Mouse (Mus musculus) left cerebral cortex, postnatal 4 days (tissue): ENCODE measurements at regions not wholly inside any gene's neighbourhood (a gene's known extent, or its start where the extent isn't known, plus 50 kb on each side); places are given as distances from the start of the nearest gene placed in this dataset.
A peak's percentile ranks its signal among the peaks of the same experiment; 100 is the strongest.

ENCODE experiments used
- DNase-seq: peaks from one replicate; pipeline ENCODE4 v3.0.0-alpha.2; 2022
- intact Hi-C: fragments of 180-260 bp; cut with DNase I; formaldehyde crosslinking; loops from one replicate; pipeline ENCODE4 v1.15.1; 2025

GRCm38 (mm10) chr11:43370025-43370424 is 56.0 kb downstream of the Pttg1 start:
- no peak for DNase-seq
- intact Hi-C loops, result no loop called here

GRCm38 (mm10) chr11:43368346-43368745 is 57.7 kb downstream of the Pttg1 start:
- DNase-seq, result no peak
- intact Hi-C loops, result no loop called here

DNA sequence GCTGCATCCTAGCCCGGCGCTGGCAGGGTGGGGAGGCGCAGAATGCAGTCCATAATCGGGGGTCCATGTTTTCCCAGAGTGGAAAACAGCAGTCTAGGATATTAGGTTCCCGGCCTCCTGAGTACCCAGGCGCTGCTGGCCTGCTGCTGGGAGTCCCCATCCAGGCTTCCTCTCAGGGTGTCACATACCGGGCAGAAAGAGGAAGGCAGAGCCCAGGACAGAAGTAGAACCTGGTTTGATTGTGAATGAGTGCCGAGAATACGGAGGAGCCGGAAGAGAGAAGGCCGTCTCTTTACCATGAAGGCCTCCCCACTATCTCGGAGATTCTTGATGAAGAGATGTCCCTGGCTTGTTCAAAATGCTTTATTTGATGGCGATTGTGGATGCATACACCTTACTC is 64.2 kb downstream of the Pttg1 start:
- intact Hi-C loops, result no loop called here

DNA sequence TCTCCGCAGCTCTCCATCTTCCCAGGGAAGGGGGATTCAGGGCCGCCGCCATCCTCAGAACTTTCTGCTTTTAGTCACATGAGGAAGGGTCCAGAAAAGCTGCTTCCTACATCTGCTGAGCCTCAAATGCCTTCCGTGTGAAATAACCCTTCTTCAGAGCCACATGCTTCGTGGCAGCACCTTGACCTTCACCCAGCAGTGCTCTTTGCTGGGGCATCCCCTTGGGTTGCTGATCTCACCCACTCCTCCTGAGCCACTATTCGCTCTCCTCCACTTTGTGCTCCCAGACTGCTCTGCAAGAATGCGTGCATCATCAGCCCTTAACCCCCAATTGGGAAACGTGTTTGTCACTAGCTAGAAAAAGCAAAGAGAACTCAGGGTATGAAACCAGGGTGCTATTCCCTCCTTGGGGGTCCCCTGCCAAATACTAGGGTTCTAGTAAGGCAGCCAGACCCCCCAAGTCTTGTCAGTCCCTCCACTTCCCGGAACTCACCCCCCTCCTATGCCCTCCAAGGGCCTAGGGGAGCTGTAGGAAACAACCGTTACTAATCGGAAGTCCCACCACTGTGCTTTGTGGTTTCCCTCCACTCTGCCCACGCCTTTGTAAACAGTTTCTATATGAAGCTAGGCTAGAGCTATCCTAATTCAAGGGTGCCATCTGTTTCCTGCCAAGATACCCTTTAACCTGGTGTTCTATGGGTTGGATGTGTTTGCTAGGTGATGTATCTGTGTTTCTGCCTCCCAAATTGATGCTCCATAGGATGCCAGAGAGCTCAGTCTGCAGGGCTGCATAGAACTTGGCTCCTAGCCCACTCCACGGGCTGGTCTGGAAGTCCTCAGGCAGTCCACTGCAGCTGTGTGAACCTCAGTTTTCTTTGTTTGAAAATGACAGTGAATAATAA is 67.4 kb downstream of the Pttg1 start:
- intact Hi-C loops, result no loop called here
- DNase-seq, result peak; percentile 26

More for the DNA sequence above, 64.2 kb downstream of the Pttg1 start:
- no peak for DNase-seq

GRCm38 (mm10) chr11:43353602-43354001 is 72.4 kb downstream of the Pttg1 start:
- DNase-seq, result no peak
- intact Hi-C loops, result no loop called here

GRCm38 (mm10) chr11:43353030-43353429 is 73.0 kb downstream of the Pttg1 start:
- intact Hi-C loops, result no loop called here
- no peak for DNase-seq

GRCm38 (mm10) chr11:43351818-43352217 is 74.2 kb downstream of the Pttg1 start:
- intact Hi-C loops, result no loop called here
- no peak for DNase-seq

DNA sequence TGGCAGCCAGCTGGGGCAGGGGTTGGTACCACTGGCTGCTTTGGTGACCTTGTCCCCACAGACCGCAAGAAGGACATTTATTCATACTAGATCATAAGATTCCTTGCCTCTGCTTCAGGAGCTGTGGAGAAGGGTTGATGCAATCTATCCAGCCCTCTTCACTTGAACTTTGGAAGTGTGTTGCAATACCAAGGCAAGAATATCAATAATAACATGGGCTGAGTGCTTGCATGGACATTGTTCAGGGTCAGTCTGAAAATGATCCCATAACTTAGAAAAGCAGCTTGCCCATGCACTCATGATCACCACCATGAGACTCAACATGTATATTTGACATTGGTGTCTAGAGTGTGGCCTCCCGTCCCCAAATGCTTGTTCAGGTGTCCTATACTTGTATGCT is 74.7 kb downstream of the Pttg1 start:
- no peak for DNase-seq
- intact Hi-C loops, result no loop called here

DNA sequence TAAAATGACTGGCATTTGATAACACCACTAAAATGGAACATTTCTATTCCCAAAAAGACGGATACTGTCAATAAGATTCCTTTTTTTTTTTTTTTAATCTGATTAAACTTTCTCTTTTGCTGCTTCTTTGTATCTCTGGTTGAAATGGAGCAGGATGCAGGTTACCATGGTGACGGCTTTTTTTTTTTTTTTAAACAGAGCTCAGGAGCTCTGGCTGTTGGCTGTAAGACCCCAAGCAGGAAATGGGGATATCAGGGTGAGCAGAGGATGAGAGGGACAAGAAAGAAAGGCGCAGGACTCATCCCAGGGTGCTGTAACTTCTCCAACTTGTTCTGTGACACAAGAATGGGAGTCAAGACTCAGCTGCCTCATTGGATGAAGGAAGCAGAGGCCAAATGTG is 75.8 kb downstream of the Pttg1 start:
- no peak for DNase-seq
- intact Hi-C loops, result no loop called here

GRCm38 (mm10) chr11:43349564-43349963 is 76.5 kb downstream of the Pttg1 start:
- intact Hi-C loops, result loop anchor here (5.0 to 10.0 kb wide), 2 partner anchors 927 to 1165 kb away; partner anchors contain the start of gene Gabra1
- DNase-seq, result no peak

GRCm38 (mm10) chr11:43348571-43348970 is 77.5 kb downstream of the Pttg1 start:
- intact Hi-C loops, result loop anchor here (5.0 to 10.0 kb wide), 2 partner anchors 926 to 1164 kb away; partner anchors contain the start of gene Gabra1
- peak; percentile 84 for DNase-seq

DNA sequence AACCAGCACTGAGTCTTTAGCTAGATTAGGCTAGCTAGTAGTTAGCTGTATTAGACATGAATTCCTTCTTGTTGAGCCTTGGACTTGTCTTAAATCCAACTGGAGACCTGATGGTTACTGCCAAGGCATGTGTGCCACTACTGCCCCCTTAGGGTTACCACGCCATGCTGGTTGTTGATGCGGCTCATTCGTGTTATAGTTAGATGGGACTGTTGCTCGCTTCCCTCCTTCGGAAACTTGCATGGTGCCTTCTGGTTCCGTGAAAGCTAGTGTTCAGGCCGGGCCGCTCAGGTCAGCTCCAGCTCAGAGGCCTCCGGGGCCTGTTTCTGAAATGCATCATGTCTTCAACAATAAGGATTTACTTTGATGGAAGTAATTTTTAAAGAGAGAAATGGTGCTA is 79.6 kb downstream of the Pttg1 start:
- intact Hi-C loops, result loop anchor here (5.0 to 10.0 kb wide), 2 partner anchors 924 to 1162 kb away; partner anchors contain the start of gene Gabra1

GRCm38 (mm10) chr11:43344767-43345561 is 81.1 kb downstream of the Pttg1 start:
- intact Hi-C loops, result loop anchor here (5.0 to 10.0 kb wide), 2 partner anchors 923 to 1160 kb away; partner anchors contain the start of gene Gabra1
- peak; percentile 10 for DNase-seq

More for the DNA sequence above, 79.6 kb downstream of the Pttg1 start:
- DNase-seq, result no peak

GRCm38 (mm10) chr11:43343574-43343973 is 82.5 kb downstream of the Pttg1 start:
- intact Hi-C loops, result loop anchor here (10.0 kb wide), 1 partner anchor 1159 kb away; the partner anchor contains the start of gene Gabra1

DNA sequence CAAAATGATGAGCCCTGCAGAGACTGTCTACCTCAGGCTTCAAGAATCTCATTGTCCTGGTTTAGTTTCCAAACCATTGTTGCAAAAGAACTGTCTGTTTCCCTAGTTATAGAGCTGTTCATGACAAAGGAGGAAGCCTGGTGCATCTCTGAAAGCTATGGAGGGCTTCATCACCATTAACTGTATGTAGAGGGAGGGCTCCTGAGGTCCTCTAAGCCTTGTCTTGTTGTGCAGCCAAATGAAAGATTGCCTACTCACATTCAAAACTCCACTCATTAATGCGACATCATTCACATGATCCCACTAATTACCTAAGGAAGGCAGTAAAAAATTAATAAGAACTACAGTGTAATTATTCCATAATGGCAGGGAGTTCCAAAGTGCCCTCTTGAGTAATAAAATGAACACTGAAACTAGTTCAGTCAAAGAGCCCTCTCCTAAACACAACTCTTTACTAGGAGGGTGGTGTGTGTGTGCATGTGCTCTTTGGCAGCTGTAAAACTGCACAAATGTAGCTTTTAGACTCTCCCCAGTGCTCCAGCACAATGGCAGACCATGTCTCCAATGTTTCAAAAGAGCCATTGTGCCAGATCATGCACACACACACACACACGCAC is 87.6 kb downstream of the Pttg1 start:
- intact Hi-C loops, result no loop called here
- DNase-seq, result no peak

More at GRCm38 (mm10) chr11:43343574-43343973, 82.5 kb downstream of the Pttg1 start:
- no peak for DNase-seq

DNA sequence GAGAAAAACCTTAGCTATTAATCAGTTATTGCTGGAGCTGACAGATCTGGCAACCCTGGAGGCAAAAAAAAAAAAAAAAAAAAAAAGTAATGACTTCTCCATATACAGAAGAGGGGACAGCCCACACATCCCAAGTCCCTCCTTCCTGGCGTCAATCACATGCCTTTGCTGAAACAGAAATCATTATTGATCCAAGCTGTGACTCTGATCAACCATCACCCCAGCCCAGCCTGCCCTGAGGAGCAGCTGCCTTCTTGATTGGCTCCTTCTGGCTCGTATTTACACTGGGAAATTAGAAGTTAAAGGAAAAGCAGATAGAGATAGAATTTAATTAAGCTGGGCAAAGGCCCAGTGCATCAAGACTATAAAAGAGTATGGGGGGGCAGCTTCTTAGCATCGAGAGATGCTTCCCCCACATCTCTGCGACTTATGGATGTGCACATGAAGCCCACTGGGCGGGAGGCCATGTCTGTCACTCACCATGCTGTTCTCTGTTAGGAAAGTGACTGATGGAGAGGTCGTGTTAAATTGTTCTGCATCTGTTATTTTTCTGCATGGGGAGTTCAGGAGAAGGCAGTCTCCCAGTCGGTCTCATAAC is 90.3 kb downstream of the Pttg1 start:
- intact Hi-C loops, result no loop called here
- DNase-seq, result no peak

DNA sequence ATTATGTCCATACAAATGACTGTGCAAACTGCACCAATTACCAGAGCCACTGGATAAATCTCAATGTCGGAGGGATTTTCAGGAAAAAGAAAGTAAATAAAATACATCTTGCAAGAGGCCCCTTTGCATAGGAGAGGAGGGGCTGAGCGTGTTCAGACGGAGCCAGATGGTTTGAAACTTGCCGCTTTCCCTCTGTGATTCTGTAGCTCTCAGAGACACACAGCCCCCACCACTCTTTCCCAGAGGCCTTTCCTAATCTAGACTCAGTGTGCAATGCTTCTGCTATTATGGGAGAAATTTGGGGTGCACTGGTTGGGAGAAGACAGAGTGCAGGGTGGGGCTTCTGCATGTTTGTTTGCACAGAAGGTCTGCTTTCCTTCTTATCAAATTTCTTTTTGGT is 92.5 kb downstream of the Pttg1 start:
- intact Hi-C loops, result no loop called here
- no peak for DNase-seq

GRCm38 (mm10) chr11:43313996-43314395 is 112.1 kb downstream of the Pttg1 start:
- DNase-seq, result no peak
- intact Hi-C loops, result no loop called here
